Mouse (Mus musculus) megakaryocyte-erythroid progenitor cell, adult 5-6 weeks (primary cell): ENCODE data around the gene Ago4. TPM values are rescaled to one million over a fixed set of nuclear protein-coding genes. Genes with fewer than 3 reads are reported as not detected.

ENCODE experiments used
- total RNA-seq, 2 experiments: library from RNA; stranded (forward) in 1 of 2; stranded (reverse) in 1 of 2; fragments of 200-1000, 215-1000 nt in 1 of 2; fragments of >200 nt in 1 of 2; fragmentation: Nextera tagmentation in 1 of 2; gene quantifications; 2 replicates each; pipeline ENCODE4 v1.2.3; 2014 to 2017

The Ago4 gene
- total RNA-seq, 2 experiments from 2014 or later, result 0.90 to 2.0 TPM

Other genes starting within 250 kb of the Ago4 start
- not detected in 2 replicates for gene Col8a2, start 246.7 kb downstream of the Ago4 start, total RNA-seq (2014; fragmentation: Nextera tagmentation)
- not detected in 2 replicates for gene Col8a2, start 246.7 kb downstream of the Ago4 start, total RNA-seq (2017)
- 30.8 and 33.7 TPM in 2 replicates for gene Adprhl2, start 211.8 kb downstream of the Ago4 start, total RNA-seq (2014; fragmentation: Nextera tagmentation)
- 22.9 and 28.5 TPM in 2 replicates for gene Adprhl2, start 211.8 kb downstream of the Ago4 start, total RNA-seq (2017)
- gene Tekt2, start 207.8 kb downstream of the Ago4 start, total RNA-seq (2014; fragmentation: Nextera tagmentation), result not detected in 2 replicates
- gene Tekt2, start 207.8 kb downstream of the Ago4 start, total RNA-seq (2017), result not detected in 2 replicates
- gene Ago3, start 103.9 kb downstream of the Ago4 start, total RNA-seq (2014; fragmentation: Nextera tagmentation), result 18.0 and 31.5 TPM in 2 replicates
- gene Ago3, start 103.9 kb downstream of the Ago4 start, total RNA-seq (2017), result 3.0 and 20.2 TPM in 2 replicates
- gene Ago1, start 64.9 kb downstream of the Ago4 start, total RNA-seq (2014; fragmentation: Nextera tagmentation), result 35.3 and 42.6 TPM in 2 replicates
- 23.3 and 32.2 TPM in 2 replicates for gene Ago1, start 64.9 kb downstream of the Ago4 start, total RNA-seq (2017)
- gene Clspn, start 23.5 kb upstream of the Ago4 start, total RNA-seq (2014; fragmentation: Nextera tagmentation), result 48.9 and 73.1 TPM in 2 replicates
- 92.8 and 119 TPM in 2 replicates for gene Clspn, start 23.5 kb upstream of the Ago4 start, total RNA-seq (2017)
- 0.37 TPM in 1 of 2 replicates, not detected in the other for gene 5730409E04Rik, start 76.3 kb upstream of the Ago4 start, total RNA-seq (2014; fragmentation: Nextera tagmentation)
- 0.53 TPM in 1 of 2 replicates, not detected in the other for gene 5730409E04Rik, start 76.3 kb upstream of the Ago4 start, total RNA-seq (2017)
- 290 and 339 TPM in 2 replicates for gene Psmb2, start 144.2 kb upstream of the Ago4 start, total RNA-seq (2014; fragmentation: Nextera tagmentation)
- gene Psmb2, start 144.2 kb upstream of the Ago4 start, total RNA-seq (2017), result 111 and 188 TPM in 2 replicates
- not detected in 2 replicates for gene Tfap2e, start 202.8 kb upstream of the Ago4 start, total RNA-seq (2014; fragmentation: Nextera tagmentation)
- gene Tfap2e, start 202.8 kb upstream of the Ago4 start, total RNA-seq (2017), result not detected in 2 replicates
- gene Ncdn, start 220.0 kb upstream of the Ago4 start, total RNA-seq (2014; fragmentation: Nextera tagmentation), result 14.3 and 22.2 TPM in 2 replicates
- gene Ncdn, start 220.0 kb upstream of the Ago4 start, total RNA-seq (2017), result 5.9 and 11.7 TPM in 2 replicates
- gene AU040320, start 220.1 kb upstream of the Ago4 start, total RNA-seq (2014; fragmentation: Nextera tagmentation), result 24.1 and 25.1 TPM in 2 replicates
- 9.7 and 20.0 TPM in 2 replicates for gene AU040320, start 220.1 kb upstream of the Ago4 start, total RNA-seq (2017)